Mouse (Mus musculus) erythroid progenitor cell, adult 5-6 weeks (primary cell): ENCODE data around the gene Rnf6. TPM values are rescaled to one million over a fixed set of nuclear protein-coding genes. Genes with fewer than 3 reads are reported as not detected.

Source experiments
- ATAC-seq: replicated peaks from 2 replicates; pipeline ENCODE4 v1.8.0; 2016; ENCODE audit warnings: moderate number of reproducible peaks, mild to moderate bottlenecking, moderate TSS enrichment, inconsistent platforms; ENCODE audit not compliant: poor library complexity, low FRiP score, severe bottlenecking
- total RNA-seq, 2 experiments: library from RNA; stranded (forward) in 1 of 2; stranded (reverse) in 1 of 2; fragments of 150-400 nt in 1 of 2; fragments of 186-747, 209-891 nt in 1 of 2; gene quantifications; 2 replicates each; pipeline versions ENCODE4 v1.2.3 to v1.2.4; 2015 to 2017; ENCODE audit warnings: low replicate concordance in 2 of 2

Rnf6 gene
- total RNA-seq (2015; ENCODE audit: low replicate concordance) (23.4 and 24.3 TPM in 2 replicates), total RNA-seq (2017; ENCODE audit: low replicate concordance) (25.0 and 58.8 TPM in 2 replicates)

DNA sequence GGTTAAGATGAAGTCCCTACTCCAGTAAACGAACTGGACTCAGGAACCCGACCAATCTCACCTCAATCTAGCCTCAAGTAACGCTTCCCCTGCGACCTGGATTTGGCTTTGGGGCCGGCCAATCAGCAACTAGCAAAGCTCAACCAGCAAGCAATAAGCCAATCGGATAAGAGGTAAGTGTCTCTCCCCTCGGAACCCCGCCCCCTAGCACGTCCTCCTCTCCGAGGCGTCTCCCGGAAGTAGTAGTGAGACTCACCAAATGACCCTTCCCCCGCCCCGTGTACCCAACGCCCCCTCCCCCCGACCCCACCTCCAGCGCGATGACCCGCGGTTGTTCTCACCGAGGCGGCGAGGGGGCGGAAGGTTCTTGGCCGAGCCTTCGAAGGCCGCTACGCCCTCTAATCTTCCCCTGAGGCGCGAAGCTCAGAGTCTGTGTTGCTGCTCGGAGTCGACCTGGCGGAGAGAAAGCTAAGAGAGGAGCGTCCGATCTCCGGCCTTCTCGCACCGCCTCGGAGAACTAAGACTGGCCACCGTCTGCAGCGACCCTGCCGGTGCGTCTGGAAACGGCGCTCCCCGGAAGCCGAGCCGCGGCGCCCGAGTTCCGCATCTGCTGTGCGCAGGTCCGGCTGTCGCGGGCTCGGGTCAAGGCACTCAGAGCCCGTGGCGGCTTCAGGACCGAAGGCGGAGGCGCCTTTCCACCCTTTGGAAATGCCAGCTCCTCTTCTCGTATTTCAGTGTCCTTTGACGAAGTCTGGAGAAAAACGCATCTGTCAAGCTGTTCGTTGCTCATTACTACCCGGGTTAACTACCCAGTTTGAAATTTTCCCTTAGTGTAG, at the start of gene Rnf6:
Gene Rnf6, minus strand, starts transcription at position 677 of the 836 bp plus-strand sequence.
- peak; percentile 99 for ATAC-seq

DNA sequence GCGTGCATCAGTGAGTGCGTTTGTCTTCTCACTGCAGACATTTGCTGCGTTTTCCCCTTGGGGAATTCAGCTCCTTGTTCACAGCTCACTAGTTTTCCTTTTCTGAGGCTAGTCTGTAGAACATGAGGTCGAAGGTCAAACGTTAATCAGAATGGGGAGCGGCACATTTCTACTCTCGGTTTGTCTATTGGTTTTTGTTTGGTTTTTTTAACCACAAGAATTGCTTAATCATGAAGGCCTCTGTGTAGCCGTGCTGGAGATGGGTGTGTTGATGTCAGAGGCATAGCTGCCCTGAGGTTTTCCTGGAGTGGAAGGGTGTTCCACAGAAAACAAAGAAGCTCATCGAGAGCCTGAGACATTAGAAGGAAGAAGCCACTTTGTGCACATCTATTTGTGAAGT, 49.2 kb upstream of the Rnf6 start:
- ATAC-seq: no peak

DNA sequence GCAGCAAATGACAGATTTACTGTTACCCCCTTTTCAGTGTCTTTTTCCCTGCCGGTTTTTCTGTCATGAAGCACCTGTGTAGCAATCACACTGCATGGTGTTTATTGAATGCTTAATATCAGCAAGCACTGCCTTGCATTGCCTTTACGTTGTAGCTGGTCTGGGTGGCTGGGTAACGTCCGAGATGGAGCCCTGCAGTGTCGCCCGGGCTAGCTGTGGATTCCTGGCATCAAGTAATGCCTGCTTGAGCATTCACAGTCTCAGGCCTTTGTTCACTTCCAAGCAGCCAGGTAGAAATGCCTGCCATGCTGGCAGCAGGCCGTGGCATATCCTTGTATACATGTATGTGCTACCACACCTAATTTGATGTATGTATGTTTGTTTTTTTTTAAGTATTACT, 46.4 kb upstream of the Rnf6 start:
- no peak for ATAC-seq

DNA sequence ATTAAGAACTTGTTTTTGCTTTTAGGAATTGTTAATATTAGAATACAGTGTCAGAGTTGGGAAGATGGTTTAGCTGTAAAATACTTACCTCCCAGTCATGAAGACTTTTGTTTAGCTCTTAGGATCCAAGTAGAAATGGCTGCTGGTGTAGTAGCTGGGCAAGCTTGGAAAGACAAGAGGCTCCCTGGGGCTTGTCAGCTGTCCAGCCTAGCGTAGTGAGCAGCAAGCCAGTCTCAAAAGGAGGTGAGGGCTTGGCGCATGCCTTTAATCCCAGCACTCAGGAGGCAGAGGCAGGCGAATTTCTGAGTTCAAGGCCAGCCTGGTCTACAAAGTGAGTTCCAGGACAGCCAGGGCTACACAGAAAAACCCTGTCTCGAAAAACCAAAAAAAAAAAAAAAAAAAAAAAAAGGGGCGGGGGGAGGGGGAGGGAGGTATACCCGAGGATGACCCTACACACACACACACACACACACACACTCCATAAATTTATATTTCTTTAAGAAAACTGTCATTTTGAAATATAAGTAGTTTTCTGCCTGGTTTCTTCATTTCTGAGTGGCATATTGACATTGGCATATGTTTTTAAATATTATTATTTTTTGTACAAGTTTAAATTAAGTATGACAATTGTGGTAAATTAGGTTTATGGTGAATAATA, 44.7 kb upstream of the Rnf6 start:
- no peak for ATAC-seq

DNA sequence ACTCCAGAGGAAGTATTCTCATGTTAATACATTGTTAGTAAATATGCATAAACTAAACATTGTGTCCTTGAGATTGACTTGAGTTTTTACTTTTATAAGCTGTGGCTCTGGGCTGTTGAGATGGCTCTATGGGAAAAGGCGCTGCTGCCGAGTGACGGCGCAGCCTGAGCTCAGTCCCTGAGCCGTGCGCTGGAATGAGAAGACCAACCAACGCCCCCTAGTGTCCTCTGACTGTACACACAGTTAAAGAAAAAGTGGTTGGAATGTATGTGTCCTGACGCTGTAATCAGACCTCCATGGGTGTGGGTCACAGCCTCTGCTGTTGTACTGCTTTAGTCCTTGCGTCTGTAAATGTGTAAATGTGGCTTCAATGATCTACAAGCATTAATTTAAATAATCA, 38.6 kb upstream of the Rnf6 start:
- 0 out of 2 replicates have a peak, but pooled peaks have one; percentile 35 for ATAC-seq

DNA sequence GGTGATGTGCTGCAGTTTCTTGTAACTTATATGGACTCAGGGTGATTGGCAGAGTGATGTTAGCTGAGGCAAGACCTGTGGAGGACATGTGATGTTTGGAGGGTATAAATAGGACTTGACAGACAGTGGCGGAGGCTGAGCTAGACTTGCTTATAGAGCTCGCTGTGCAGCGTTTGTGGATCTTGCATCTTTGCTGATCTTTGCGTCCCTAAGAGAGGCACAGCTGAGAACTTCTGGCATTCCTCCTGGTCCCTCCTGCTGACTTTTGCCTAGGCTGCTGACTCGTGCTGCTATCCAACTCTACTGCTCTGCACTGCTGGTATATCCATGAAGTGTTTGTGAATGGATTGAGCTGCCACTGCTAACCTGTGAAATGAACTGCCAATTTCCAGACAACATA, 32.3 kb upstream of the Rnf6 start:
- no peak for ATAC-seq

DNA sequence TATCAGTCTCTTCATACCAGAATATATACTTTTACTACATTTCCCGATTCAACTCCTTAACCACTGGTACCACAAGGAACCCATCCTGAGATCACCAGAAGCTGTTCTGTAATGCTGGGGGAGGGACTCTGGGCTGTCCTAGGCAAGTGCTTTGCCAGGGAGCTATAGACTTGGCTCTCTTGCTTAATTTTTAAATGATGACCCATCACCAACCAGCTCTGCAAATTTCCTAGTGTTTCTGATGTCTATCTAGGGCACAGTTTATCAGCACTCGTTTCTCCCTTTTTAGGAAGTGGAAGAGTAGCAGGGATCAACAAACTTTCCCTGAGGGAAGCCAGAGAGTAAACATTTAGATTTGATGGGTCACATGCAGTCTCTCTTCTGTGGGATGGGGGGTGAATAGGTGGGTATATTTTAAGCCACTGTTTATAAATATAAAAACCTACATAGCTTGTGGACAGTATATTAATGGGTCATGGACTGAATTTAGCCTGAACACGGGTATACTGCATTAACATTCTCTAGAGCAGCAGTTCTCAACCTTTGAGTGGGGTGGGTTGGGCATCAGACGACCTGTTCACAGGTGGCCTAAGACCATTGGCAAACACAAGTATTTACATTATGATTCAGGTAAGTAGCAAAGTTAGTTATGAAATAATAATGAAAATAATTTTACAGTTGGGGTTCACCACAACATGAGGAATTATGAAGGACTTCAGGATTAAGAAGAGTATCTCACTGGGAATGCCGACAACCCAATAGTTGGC, 30.5 kb upstream of the Rnf6 start:
- no peak for ATAC-seq

DNA sequence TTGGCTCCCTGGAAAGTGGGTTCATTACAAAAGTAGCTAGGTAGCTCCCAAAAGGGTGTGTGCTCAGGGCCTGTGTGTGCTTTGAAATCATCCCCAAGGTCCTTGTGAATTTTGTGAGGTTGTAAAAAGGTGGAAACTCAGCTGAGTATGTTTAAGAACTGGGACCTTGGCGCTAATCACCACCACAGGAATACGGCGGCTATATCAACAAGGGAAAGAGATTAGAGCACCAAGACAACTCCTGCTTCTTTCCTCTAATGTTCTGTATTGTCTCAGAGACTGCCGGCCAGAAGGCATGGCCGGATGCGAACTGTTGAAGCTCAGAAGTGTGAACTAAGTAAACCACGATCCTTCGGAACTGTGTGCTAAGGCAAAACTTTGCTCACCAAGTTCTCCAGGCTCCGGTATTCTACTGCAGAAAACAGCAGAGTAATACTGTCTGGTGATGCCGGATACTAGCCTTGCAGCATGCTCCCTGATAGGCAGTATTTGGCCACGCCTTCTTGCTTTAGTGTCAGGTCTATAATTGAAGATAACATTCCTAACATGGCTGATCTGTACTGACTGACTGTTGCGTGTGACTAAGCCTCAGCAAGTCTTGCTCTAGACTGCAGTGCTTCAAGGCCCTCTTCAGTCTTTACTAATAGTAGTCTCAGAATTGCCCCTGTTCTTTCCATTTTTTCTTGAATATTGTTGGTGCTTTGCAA, 29.2 kb upstream of the Rnf6 start:
- ATAC-seq: peak; percentile 98

DNA sequence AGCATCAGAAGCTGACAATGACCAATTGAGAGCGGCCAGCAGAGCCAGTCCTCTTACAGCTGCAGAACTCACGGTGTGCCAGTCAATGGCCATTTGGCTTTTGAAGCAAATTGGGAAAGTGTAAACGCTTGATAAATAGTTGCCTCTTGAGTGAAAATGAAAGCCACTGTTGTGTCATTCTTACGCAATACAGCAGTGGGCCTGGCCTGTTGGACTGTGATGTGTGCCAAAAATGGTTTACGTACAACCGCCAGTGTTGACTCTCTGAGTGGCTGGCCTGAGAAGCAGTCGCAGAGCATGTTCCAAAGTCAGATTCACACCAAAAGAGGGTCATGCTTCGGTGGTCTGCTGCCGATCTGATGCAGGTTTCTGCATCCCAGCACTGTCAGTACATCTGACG, 27.4 kb upstream of the Rnf6 start:
- no peak for ATAC-seq

DNA sequence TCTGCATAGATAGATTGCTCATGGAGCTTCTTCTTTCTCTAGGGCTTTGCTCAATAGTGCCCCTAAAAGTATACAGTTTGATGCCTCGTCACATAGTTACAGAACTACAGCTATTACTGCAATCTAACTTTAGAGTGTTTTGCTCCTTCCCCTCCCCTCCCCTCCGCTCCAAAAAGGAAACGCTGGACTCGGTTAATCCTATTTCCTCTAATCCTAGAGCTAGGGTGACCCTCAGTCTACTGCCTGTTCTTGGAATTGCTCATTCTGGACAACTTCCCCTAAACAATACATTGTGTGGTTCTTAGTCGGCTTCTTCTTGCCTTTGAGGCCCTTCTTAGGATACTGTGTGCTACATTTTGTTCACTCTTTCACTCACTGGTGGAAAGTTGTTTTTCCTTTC, 26.4 kb upstream of the Rnf6 start:
- no peak for ATAC-seq

DNA sequence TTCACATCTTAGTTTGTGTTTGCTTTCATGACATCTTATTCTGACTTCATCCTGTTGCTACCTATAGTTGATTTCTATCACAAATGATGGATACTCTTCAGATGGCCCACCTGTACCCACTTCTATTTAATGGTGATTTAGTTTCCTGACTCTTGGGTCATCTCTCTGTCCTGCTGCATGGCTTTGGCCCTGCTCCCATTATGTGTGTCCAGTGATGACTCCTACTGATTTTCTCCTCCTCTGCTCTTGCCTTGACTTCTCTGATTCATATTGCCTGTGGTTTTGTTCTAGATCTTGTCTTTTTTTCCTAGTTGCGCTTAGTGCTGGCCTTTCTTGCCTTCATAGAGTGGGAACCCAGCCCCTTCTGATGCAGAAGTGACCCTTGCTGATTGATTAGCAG, 25.0 kb upstream of the Rnf6 start:
- no peak for ATAC-seq

DNA sequence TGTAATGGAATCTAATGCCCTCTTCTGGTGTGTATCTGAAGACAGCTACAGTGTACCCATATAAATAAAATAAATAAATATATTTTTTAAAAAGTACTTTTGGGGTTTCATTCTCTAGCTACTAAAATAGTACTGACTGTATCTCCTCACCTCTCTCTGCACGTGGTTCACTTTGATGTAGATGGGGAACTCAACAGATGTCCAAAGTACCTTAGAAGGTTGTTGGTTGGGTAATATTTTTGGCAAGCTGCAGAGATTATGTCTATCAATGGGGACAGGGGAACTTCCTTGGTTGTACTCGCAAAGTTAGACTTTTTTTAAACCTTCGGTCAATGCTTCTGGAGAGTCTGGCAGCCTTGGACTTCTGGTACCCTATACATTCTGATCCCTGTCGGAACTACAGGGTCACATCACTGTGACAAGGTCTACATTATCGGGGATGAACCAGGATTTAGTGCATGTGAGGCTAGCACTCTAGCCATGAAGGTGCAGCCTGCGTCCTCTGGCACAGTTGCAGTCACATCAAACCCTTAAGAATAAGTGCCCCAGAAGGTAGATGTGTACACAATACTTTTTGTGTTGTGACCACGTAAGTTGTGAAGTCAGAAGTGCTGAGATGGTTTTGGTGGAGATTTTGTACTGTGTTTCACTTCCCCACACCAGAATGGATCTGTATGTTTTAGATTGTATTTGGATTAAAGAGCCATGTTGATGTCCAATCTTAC, 24.5 kb upstream of the Rnf6 start:
- ATAC-seq: no peak

DNA sequence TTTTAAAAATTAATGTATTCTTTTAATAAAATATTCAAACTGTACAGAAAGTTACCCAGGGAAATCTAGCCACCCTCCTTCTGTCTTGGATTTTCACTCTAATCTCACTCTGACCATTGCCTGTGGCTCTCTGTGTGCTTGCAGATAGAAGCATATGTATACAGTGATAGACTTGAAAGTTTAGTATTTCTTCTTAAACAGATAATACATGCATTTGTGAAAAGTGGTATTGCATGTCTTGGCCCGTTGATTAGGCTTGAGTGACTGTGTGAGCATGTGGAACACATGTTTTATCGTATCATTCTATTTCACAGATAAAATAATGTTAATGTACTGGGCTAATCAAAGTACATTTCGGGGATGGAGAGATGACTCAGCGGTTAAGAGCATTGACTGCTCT, 23.8 kb upstream of the Rnf6 start:
- peak; percentile 63 for ATAC-seq

DNA sequence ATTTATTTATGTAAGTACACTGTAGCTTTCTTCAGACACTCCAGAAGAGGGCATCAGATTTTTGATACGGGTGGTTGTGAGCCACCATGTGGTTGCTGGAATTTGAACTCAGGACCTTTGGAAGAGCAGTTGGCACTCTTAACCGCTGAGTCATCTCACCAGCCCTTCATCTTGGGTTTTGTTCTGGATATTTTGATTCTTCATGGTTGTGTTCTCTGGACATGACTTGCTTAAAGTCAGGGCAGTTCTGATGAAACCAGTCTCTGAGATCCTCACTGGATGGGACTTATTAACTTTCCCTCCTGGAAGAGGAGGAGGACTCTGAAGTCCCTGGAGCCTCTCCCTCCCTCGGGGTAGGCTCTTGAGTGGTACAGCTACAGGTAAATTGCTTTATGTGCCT, 19.8 kb upstream of the Rnf6 start:
- no peak for ATAC-seq

DNA sequence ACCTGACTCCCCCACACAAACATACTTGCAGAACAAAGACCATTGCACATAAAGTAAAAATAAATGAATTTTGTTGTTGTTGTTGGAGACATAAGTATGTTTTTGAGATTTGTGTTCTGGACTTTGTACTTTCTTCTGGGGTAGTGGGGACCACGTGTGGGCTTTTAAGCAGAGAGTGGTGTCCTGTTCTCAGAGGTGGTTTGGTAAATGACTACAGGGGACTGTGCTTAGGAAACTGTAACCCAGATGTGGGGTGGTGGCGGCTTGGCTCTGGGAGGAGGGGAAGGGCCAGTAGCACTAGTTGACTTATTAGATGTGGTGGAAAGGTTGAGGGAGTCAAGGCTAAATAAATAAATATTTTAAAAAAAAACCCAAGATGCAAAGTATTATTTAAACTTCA, 19.4 kb upstream of the Rnf6 start:
- ATAC-seq: no peak

DNA sequence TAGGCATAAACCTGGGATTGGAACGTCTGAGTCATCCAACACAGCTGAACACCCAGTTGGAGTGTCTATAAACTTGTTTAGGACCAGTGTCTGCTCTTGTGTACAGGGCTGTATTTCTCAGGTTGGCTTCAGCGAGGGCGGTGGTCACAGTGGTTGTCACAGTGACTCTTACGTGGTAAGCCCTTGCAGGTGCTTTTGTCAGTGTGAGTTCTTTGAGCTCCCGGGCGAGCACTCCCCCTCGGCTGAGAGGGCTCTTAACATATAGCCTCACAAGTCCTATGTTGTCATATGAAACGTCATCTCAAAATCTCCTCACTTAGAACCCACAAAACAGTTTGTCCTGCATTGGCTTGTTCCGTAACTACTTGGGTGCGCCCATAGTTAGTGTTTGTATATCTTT, 16.9 kb upstream of the Rnf6 start:
- no peak for ATAC-seq

DNA sequence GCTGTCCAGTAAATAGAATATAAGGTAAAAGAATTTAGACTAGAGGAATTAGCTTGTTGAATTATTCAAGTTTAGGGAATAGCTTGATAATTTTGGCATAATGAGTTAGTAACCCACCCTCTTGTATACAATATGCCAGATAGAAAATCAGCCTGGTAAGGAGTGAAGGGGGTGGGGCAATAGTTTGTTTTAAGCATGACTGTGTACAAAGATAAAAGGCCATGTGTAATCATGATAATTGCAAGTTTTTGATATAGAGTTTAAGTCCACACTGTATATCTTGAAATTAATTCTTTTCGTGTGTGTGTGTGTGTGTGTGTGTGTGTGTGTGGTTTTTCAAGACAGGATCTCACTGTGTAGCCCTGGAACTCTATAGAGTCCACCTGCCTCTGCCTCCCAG, 13.0 kb upstream of the Rnf6 start:
- ATAC-seq: no peak

DNA sequence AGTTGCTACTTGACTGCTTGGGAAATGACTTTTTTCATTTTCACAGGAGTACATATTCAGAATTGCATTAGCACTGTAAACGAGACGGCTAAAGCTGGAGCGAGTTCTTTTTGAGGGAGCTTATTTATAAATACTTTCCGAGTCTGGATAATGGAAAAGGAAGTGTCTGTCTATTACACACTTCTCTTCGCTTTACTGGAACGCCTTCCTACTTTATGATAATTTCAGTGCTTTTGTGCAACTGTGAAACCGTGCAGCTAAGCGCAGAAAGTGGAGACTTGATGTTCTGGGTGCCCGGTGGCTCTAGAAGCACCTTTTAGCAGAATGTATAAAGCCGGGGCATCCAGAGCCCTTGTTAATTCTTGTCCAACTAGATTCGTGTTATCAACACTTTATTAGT, 11.5 kb upstream of the Rnf6 start:
- no peak for ATAC-seq

DNA sequence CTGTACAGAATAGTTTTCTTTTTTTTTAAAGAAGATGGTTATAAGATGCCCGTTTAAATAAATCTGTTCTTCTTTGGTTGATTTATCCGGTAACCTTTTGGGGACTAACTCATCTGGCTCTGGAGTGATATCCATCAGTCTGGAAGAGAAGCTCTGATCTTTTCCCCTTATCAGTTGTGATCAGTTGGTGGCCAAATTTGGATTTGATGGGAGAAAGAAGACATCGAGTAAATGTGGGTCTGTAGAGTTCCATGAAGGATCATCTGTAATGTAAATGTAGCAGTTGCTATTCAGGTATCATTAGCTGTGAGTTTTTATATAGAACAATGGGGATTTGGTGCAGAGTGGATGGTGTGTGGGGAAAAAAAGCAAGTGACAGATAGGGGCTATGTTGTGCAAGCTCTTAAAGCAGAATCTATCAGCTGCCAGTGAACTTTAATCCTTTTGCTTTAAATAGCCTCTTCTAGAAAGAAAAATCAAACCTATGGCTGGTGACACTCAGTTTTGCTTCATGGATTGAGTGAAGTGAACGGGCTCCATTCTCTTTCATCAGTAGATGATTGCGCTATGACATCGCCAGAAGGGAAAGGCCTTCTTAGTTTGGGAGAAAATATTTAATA, 10.8 kb upstream of the Rnf6 start:
- ATAC-seq: no peak
